Mouse (Mus musculus): ENCODE results near the gene Myadml2.

Myadml2 gene

DNA sequence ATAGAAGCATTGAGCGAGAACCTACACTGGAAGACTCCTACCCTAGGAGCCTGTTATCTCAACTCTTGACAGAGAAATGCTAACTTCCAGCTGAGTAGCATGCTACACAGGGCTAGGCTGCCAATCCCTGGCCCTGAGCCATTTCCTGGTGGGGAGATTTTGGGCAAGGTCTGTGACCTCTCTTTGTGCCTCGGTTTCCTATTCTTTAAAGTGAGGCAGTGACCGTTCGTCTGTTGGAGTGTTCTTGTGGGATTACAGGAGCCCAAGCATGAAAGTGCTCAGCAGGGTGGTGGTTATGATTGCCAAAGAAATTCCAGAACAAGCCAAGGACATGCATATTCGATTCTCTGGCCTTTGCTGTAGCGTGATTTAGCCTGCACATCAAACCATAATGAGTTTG, 14.8 kb upstream of the Myadml2 start:
- no peak for DNase-seq (ENCODE audit: extremely low read depth, low read depth, low spot score)

DNA sequence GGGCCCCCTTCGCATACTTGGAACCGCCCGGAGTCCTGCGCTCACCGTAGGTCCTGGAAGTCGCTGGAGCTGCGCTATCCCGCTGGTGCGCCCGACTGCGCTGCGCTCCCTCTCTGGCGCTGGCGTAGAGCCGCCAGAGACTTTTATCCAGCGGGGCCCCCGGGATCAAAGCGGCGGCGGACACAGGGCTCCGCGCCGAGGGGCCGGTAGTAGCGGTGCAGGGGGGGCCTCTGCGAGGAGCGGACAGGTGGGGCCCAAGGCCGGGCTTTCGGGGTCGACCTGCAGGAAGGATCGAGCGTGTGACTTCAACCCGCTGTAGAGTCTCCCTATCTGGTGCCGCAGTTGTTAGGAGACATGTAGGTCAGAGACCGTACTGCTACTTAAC, 13.1 kb upstream of the Myadml2 start, which contains the start of gene Notum:
TSS of gene Notum (minus strand) at position 100 of the 385 bp plus-strand sequence.
- DNase-seq (ENCODE audit: extremely low read depth, low read depth, low spot score) = no peak

DNA sequence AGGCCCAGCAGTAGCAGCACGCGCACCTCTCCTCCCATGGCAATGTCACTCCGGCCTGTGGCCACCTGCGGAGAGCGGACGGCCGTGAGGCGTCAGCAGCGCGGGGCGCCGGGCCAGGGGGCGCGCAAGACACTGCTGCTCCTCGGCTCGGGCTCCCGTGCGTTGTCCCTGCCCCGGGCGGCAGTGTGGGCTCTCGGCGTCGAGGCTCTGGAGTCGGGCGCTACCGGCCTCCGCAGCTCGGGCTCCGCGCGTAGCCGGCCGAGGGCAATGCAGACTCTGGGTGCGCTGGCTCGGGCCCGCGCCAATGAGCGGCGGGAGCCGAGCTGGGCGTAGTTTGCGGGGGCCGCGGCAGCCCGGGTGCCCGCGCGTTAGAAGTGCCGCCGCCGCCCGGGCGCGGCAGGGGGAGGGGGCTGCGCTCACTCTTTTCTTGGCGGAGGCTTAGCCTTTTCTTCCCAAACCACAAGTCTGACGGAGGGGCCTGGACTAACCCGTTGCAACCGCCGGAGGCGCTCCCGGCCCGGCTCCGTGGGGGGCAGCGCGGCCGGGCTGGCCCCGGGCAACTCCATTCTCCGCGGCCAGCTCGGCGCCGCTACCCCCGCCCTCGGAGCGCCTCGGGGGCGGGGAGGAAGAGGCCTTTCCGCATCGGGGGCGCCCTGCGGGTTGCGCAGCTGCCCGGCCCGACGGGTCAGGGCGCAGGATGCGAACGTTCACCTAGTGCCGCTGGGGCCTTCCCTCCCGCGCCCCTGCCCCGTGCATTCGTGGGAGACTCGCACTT, 12.5 kb upstream of the Myadml2 start:
- no peak for DNase-seq (ENCODE audit: extremely low read depth, low read depth, low spot score)

DNA sequence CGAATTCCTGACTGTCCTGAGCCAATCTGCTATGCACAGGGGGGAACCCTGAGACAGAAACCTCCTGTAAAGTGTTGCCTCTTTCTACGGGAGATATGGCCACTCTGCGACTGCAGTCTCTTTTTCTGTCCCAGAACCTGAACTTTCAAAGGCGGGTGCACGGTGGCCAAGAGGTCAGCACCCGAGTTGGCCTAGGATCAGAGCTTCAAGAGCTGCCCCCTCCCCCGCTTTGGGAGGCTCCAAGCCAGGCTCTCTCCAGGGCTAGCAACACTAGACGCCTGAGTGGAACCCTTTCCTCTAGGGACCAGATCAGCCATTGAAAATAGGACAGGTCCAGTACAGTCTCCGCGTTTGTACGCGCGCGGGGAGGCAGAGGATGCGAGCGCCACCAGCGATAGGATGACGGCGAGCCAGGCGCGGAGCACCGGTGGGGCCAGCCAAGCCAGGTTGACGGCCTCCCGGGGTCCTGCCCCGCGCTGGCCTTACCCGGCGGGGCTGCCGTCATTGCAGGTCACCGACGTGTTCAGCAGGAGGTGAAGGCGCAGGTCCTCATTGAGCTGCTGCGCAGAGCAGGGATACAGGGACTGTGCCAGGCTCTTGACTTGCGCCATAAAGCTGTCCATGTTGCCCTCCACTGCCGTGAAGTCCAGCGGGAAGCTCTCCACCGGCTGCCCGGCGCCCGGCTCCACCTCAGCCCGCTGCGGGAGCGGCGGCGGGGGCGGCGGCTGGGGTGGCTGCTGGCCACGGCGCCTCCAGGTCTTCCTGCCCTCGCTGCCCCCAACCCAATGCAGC, 11.7 kb upstream of the Myadml2 start:
- DNase-seq (ENCODE audit: extremely low read depth, low read depth, low spot score) = no peak

DNA sequence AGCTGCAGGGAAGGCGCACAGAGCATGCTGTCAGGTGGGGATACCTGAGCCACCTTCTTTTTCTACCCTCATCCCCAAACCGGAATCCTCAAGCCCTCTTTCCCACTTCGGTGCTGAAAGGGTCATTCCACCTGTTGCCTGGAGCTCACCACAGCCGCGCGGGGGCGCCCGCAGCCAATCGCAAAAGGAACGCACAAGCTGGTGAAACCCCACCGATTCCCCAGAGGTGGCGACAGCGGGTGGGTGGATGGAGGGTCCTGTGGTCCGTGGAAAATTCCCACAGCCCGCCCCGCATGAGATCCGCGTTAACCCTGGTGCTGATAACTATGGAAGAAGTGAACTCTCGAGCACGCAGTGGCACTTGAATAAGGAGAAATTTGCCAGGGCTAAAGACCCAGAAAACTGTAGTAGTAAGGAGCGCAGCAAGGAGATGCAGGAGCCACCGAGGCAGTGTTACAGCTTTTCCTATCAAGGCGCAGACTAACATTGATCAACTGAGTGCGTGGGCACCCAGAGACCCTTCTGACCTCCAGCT, 11.0 kb upstream of the Myadml2 start:
- DNase-seq (ENCODE audit: extremely low read depth, low read depth, low spot score) = no peak

DNA sequence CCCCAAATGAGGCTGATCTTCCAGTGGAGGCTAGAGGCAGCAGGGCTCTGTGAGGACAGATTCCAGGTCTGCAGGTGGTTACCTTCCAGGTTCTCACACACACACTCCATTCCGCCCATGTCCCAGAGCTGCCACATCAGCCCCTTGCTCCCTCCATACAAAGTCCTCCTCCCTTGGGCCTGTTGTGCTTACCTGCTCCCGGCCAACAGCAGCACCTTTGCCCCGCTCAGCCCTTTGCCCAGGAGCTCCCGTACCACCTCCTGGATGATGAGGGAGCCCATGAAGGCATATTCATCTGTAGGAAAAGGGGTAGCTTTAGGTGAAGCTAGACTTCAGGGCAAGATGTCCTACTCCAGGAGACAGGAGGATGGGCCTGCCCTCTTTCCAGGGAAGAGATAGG, 9.3 kb upstream of the Myadml2 start:
- no peak for DNase-seq (ENCODE audit: extremely low read depth, low read depth, low spot score)

DNA sequence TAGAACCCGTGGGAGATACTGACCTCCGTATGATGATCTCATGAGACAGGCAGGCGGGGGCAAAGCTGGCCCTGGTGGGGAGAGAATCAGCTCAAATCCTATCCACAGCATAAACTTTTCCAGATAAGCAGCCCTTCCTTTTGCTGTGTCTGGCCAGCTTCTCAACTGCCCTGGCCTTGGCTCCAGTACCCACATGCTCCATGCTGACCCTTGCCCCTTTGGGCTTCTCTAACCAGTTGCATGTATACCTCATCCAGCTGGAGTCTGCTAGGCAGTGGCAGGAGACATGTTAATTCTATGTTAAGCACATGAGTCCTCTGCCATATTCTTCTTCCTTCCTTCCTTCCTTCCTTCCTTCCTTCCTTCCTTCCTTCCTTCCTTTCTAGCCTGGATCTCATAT, 6.8 kb upstream of the Myadml2 start:
- DNase-seq (ENCODE audit: extremely low read depth, low read depth, low spot score) = no peak

DNA sequence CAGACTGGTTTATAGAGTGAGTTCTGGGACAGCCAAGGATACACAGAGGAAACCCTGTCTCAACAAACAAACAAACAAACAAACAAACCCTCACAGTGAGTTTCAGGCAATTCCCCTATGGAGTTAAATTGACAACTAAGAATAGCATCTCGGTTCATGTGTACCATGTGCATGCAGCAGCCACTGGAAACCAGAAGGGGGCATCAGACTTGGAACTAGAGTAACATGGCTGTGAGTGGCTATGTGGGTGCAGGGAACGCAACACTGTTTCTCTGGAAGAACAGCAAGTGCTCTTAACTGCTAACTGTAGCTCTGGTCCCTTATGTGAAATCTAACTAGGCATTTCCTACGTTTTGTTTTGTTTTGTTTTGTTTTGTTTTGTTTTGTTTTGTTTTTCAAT, 3.9 kb upstream of the Myadml2 start:
- no peak for DNase-seq (ENCODE audit: extremely low read depth, low read depth, low spot score)

DNA sequence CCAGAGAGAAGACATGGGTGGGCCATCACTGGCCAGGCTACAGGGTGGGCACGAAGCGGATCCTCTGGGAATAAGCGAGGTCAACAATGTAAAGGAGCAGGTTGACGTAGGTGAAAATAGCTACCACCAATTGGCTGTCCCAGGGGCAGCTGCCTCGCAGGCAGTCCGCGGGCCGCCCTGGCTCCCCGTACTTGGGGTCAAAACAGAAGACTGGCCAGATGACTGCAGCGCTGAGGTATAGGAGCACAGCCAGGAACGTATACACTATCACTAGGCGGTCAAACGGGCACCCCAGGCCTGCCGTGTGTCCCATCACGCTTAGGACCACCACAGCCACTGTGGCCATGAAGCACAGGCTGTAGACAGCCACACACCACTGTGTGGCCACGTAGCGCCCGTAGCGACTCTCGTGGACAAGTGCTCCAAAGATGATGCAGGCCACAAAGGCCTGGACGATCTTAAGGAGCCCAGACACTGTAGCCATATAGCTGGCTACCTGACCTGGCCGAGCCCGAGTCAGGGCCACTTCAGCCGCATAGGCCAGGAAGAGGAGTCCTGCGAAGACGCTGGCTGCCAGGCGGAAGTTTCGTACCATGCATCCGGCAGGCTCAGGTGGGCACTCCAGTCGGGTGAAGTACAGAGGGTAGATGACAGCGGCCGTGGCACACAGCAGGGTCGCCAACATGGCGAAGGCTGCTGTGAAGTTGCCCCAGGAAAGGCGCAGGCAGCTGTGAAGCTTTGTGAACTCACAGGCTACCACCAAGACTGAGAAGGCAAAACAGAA, 719 bp downstream of the Myadml2 start:
- DNase-seq (ENCODE audit: extremely low read depth, low read depth, low spot score) = no peak

DNA sequence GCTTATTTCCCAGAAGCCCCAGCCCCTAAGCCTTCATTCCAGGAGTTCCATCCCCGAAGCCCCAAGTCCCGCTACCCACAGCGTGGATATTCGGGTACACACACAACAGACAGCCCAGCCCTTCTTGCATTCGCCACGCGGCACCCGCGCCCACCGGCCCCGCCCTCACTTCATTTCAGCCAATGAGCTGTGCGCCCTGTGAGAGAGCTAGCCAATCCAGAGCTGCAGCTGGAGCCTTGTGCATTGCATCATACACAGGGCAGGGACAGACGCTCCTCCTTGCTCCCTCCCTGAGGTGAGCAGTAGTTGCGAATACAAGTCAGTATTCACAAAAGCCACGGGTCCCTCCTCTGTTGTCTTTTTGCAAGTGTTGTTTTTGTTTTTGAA, 4.4 kb downstream of the Myadml2 start, which contains the start of gene Pycr1:
TSS of gene Pycr1 (minus strand) at position 169 of the 387 bp plus-strand sequence.
- no peak for DNase-seq (ENCODE audit: extremely low read depth, low read depth, low spot score)

DNA sequence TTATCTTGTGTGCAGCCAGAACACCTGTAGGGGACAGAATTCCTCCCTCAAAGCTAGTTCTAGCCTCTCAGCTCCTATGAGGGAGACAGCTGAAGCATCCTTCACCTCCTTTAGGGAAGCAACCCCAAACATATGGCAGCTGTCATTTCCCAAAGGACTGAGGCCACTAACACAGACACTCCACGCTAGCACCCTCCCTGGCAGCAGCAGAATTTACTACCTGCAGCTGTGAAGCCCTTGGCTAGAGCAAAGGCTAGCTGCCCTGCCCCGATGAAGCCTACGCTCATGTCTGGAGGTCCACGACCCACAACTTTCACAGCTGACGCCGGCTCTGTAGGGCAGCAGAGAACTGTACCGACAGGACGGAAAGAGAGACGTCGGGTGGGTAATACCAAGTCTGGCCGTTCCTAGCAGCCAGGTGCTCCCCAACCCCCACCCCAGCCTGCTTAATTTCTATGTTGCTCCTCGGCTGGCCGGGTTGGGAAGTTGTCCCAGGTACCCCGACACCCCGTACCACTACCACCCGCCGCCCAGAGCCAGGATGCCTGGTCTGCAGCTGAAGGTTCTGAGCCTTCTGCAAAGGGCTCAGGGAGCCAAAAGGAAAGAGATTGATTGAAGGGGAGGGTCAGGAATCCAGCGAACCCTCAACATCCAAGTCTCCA, 4.9 kb downstream of the Myadml2 start:
- DNase-seq (ENCODE audit: extremely low read depth, low read depth, low spot score) = no peak

DNA sequence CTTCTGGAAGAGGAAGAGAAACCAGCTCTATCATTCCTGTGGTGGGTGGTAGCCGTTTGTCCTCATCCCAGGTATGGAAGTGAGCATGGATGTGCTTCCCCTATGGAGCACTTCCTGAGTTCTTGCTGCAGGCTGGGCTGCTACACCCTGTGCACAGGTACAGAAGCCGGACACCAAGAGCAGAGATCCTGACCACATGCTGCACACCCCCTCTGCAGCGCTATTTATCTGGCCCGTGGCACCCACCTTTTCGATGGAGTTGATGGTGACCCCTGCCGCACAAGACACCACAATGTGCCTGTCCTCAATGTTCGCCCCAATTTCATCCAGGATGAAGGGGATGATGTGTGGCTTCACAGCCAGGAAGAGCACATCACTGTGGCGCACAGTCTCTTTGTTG, 6.1 kb downstream of the Myadml2 start:
- DNase-seq (ENCODE audit: extremely low read depth, low read depth, low spot score) = no peak

DNA sequence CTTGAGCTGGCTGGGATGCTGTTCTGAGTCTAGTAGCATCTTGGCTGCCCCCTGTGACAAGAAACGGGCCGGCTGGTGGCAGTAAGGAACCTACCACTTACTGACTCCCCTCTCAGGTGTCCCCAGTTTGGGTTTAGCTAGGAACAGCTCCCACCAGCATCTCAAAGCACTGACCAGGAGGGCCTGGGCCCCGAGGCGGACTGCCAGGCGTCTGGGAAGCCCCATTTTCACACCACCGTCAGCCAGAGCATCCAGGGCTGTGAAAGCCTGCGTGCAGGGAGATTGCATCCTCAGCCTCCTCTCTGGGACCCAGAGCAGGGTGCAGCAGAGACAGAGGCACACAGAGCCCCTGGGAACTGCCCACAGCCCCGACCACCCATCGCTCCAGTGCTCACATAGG, 6.7 kb downstream of the Myadml2 start:
- DNase-seq (ENCODE audit: extremely low read depth, low read depth, low spot score) = no peak

DNA sequence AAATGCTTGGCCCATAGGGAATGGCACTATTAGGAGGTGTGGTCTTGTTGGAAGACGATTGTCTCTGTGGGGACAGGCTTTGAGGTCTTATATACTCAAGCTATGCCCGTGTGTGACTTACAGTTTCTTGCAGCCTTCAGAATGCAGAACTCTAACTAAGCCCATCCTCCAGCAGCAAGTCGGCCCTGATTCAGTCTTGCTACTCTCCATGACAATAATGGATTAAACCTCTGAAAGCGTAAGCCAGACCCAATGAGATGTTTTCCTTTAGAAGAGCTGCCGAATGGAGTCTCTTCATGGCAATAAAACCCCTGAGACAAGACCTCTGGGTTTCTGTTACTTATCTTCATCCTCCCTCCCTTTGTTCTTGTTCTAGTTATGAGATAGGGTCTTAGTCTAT, 13.1 kb downstream of the Myadml2 start:
- no peak for DNase-seq (ENCODE audit: extremely low read depth, low read depth, low spot score)

DNA sequence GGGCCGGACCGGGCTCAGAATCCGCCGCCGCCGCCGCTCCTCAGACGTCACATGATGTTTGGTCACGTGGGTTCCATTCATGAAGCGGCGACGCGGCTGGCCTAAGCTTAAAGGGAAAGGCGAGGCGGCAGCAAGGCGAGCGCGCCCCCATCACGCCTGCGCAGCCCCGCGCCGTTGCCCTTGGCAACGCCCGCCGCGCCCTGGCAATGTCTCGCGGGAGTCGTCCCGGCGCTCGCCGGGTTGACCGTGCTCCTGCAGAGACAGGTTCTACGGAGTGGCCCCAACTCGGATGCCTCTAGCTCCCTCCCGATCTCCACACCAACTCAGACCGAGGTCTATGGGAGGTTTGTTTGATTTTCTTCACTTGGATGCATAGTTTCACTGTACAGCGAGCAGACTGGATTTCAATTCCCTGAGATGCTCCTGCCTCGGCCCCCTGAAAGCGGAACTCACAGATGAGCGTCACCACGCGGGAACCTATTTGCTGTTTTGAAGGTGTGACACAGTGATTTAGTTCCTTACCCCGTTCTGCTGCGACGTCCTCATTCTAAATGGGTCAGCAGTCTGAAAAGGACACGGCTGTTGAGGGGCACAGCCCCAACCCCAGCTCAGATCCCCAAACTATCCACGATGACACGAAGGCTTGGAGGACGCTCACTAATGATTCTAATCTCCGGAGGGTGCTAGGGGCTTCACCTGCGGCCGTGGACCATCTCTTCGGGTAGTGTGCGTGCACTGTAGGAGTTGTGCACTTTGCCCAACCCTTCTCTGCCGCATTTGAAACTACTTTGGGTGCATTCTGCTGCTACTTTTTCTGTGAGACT, 14.2 kb downstream of the Myadml2 start, which contains the start of gene Mafg:
TSS of gene Mafg (minus strand) at position 81 of the 824 bp plus-strand sequence.
- no peak for DNase-seq (ENCODE audit: extremely low read depth, low read depth, low spot score)

DNA sequence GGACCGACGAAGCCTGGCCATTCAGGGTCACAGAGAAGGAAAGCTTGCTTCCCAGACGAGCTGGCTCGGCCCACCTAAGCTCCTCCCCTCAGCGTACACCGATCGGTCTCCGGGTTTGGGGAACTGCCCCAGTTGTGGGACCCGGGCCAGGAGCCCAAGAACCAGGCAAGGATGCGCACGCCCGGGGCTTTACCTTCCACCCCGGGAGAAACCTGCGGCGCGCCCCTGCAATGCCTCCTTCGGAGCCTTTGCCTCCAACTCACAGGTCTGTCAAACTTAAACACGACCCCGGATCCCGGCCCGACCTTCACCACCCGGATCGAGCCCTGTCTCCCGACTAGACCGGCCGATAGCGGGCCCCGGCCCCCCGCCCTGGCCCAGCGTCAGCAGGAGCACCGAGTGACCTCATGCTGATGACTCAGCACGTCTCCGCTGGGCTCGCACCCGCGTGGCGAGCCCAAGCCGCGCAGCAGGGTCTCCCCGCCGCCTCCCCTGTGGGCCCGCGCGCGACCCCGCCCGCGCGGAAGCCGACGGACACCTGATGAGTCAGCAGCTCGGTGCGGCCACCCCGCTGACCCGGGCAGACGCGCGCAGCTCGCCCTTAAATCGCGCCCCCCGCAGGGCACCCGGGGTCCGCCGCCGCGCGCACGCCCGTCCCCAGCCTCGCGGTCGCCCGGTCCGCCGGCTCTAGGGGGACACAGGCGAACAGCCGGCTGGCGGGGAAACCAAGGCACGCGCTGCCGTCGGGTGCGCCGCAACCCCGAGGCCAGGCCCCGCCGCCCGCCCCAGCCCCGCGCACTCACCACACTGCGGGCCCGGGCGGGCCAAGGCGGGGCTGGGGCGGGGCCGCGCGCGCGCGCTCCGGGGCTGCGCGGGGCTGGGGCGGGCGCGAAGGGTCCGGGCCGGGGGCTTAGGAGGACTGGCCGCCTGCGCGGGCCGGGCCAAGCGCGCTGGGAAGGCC, 15.1 kb downstream of the Myadml2 start:
- DNase-seq (ENCODE audit: extremely low read depth, low read depth, low spot score) = no peak

DNA sequence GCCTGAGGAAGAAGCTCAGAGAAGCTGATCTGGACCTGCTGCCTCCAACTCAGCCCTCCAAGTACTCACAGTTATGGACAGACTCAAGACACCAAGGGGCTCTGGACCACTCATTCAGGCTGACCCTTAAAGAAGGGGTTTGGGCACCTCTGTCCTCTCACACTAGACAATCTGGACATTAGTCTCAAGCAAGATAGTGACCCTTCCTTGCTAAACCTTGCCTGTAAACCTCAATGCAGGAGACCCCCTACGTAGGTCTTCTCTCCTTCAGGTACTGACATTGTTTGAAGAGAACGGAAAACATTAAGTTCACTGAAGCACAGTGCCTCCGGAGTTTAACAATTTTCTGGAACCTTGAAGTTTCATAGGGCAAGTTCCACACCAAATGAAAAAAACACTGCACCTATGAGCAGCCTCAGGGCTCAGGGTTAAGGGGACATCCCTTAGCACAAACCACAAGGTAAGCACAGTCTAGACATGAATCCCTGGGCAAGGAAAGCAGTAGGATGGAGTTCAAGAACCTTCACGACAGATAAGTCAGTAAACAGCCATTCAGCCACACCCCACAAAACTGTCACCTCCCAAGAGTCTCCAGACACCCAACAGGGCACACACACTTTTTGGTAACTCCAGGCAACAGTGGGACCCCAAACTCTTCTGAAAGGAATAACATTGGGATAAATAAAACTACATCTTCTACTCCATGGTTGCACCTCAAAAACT, 16.1 kb downstream of the Myadml2 start:
- no peak for DNase-seq (ENCODE audit: extremely low read depth, low read depth, low spot score)
